Mouse (Mus musculus): ENCODE data around the gene Zfp280b. TPM values are rescaled to one million over a fixed set of nuclear protein-coding genes. Genes with fewer than 3 reads are reported as not detected.
A peak's percentile ranks its signal among the peaks of the same experiment; 100 is the strongest.

The Zfp280b gene
- polyA plus RNA-seq, 1 experiment from 2014 or later = 17.8 TPM

DNA sequence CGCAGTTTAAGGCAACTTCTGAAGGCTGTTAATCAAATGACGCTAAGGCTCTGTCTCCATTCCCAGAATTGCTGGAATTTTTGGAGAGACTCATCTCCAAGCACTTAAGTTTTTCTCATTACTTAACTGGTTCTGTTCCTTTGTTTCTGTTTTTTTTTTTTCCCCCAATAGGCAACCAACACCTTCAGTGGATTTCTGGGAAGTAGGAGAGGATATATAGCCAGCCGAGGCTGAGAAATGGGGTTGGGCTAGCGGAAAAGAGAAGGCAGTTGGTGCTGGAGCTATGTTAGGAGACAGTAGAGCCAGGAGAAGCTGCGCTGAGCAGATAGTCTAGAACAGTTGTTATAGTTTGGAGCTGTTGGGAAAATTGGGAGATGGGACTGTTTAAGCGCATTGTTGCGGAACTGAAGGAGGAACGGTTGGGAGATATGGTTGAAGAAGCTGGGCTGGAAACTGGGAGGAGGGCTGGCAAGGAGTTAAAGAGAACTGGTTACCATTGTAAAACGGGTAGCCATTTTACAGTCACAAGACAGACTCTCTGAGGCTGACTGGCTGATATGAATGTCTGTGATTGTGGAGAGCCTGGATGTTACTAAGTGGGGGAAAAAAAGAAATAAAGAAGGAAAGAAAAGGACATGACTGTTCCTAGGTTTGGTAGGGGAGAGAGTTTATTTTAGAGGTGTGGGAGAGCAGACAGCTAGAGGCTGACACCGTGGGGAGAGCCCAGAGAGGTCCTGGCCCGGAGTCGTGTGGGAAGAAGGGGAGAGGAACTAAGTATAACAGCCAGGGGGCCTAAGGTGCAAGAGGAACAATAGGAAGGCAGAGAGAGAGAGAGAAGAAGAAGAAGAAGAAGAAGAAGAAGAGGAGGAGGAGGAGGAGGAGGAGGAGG is 5.1 kb upstream of the Zfp280b start:
- H3K9me3 ChIP-seq (ENCODE audit: control insufficient read depth, low read length) = peaks cover 8% of the 10 kb centered on the region; the same call in 1 of the 2 replicates
- no peaks in the 10 kb centered on the region for H3K4me1 ChIP-seq (ENCODE audit: control insufficient read depth, insufficient read depth, low read length)
- H3K4me2 ChIP-seq (ENCODE audit: low read depth, low read length) = no peak overlapping the region
- DNase-seq (ENCODE audit: low spot score) (no peak), ATAC-seq (ENCODE audit: low read depth) (no peak)
- WGBS = 61% methylated on average over 12 of the region's 12 CpGs
- H3K4me3 ChIP-seq (ENCODE audit: low read depth, low read length) = no peak overlapping the region
- no peak overlapping the region for H3K27ac ChIP-seq (replicated peaks; ENCODE audit: low read depth, low read length)
- H3K36me3 ChIP-seq (ENCODE audit: control insufficient read depth, insufficient read depth, low read length) = no peaks in the 10 kb centered on the region
- H3K9ac ChIP-seq (ENCODE audit: low read depth, low read length) = no peak overlapping the region
- H3K27me3 ChIP-seq (replicated peaks; ENCODE audit: control insufficient read depth, insufficient read depth, low read length) = no peaks in the 10 kb centered on the region

GRCm38 (mm10) chr10:76028016-76028366 is 4.5 kb upstream of the Zfp280b start:
- H3K4me1 ChIP-seq (ENCODE audit: control insufficient read depth, insufficient read depth, low read length) = no peaks in the 10 kb centered on the region
- peaks cover 8% of the 10 kb centered on the region; the same call in 1 of the 2 replicates for H3K9me3 ChIP-seq (ENCODE audit: control insufficient read depth, low read length)
- no peak for DNase-seq (ENCODE audit: low spot score)
- no peaks in the 10 kb centered on the region for H3K36me3 ChIP-seq (ENCODE audit: control insufficient read depth, insufficient read depth, low read length)
- no peak overlapping the region for H3K4me2 ChIP-seq (ENCODE audit: low read depth, low read length)
- no peak overlapping the region for H3K9ac ChIP-seq (ENCODE audit: low read depth, low read length)
- no peaks in the 10 kb centered on the region for H3K27me3 ChIP-seq (replicated peaks; ENCODE audit: control insufficient read depth, insufficient read depth, low read length)
- no peak overlapping the region for H3K27ac ChIP-seq (replicated peaks; ENCODE audit: low read depth, low read length)
- 7% methylated on average over 4 of the region's 4 CpGs for WGBS
- H3K4me3 ChIP-seq (ENCODE audit: low read depth, low read length) = no peak overlapping the region
- ATAC-seq (ENCODE audit: low read depth) = no peak

DNA sequence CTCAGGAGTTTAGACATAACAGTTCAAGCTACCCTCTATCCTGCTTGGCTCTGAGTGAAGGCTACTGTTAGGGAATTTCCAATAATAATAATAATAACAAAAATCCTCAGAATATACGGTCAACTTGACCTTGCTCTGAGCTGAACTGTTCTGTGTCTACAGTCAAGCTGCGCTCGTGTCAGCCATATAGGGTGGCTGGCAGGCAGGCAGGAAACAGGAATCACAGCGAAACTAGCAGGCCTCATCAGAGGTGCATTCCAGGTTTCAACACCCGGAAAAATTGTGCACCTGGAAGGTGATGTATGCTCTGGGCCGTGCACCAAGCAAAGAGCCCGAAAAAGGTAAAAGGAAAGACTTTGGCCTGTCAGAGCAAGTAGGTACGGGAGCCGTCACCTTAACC is 4.1 kb upstream of the Zfp280b start:
- H3K27ac ChIP-seq (replicated peaks; ENCODE audit: low read depth, low read length) = no peak overlapping the region

DNA sequence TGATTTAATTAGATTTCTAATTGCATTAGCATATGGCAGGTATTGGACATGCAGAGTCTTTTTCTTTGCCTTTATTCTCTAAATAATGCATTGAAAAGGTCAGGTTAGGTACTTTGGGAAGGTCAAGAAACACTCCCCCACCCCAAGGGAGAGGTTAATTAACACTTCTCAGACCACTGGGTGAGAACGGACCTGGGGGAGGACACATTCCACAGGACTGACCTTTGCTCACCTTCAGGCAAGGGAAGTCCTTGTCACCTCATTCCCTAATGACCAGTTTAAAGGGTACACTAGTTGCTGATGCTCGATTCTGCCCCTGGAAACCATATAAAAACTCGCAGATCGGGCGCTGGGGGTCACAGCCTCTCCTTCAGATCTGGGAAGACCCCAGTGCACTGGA is 3.2 kb upstream of the Zfp280b start:
- no peak for DNase-seq (ENCODE audit: low spot score)
- Histone ChIP-seq H3K4me1 (ENCODE audit: control insufficient read depth, insufficient read depth, low read length) (peaks cover 6% of the 10 kb centered on the region; the same call in 1 of the 2 replicates), H3K4me3 (ENCODE audit: low read depth, low read length) (no peak overlapping the region), H3K27ac (replicated peaks; ENCODE audit: low read depth, low read length) (no peak overlapping the region), H3K36me3 (ENCODE audit: control insufficient read depth, insufficient read depth, low read length) (no peaks in the 10 kb centered on the region), H3K9ac (ENCODE audit: low read depth, low read length) (no peak overlapping the region), H3K9me3 (ENCODE audit: control insufficient read depth, low read length) (peaks cover 8% of the 10 kb centered on the region; the same call in 1 of the 2 replicates), H3K4me2 (ENCODE audit: low read depth, low read length) (no peak overlapping the region), H3K27me3 (replicated peaks; ENCODE audit: control insufficient read depth, insufficient read depth, low read length) (no peaks in the 10 kb centered on the region)
- 61% methylated on average over 5 of the region's 5 CpGs for WGBS
- no peak for ATAC-seq (ENCODE audit: low read depth)

More for the DNA sequence above, 4.1 kb upstream of the Zfp280b start:
- H3K9ac ChIP-seq (ENCODE audit: low read depth, low read length) = no peak overlapping the region
- no peak overlapping the region for H3K4me3 ChIP-seq (ENCODE audit: low read depth, low read length)
- peaks cover 4% of the 10 kb centered on the region; the same call in 1 of the 2 replicates for H3K4me1 ChIP-seq (ENCODE audit: control insufficient read depth, insufficient read depth, low read length)
- H3K27me3 ChIP-seq (replicated peaks; ENCODE audit: control insufficient read depth, insufficient read depth, low read length) = no peaks in the 10 kb centered on the region
- peaks cover 8% of the 10 kb centered on the region; the same call in 1 of the 2 replicates for H3K9me3 ChIP-seq (ENCODE audit: control insufficient read depth, low read length)
- H3K36me3 ChIP-seq (ENCODE audit: control insufficient read depth, insufficient read depth, low read length) = no peaks in the 10 kb centered on the region
- 54% methylated on average over 9 of the region's 9 CpGs for WGBS
- no peak for ATAC-seq (ENCODE audit: low read depth)
- no peak for DNase-seq (ENCODE audit: low spot score)
- no peak overlapping the region for H3K4me2 ChIP-seq (ENCODE audit: low read depth, low read length)

- 69% methylated on average over 5 of the region's 5 CpGs for WGBS
- no peak for ATAC-seq (ENCODE audit: low read depth)
Observed at GRCm38 (mm10) chr10:76030496-76030895, 2.0 kb upstream of the Zfp280b start.

GRCm38 (mm10) chr10:76031511-76032401 is 694 bp upstream of the Zfp280b start:
- H3K4me3 ChIP-seq (ENCODE audit: low read depth, low read length) = peak overlapping the region; percentile 86
- WGBS = 49% methylated on average over 14 of the region's 14 CpGs
- peak overlapping the region; percentile 77 for H3K4me2 ChIP-seq (ENCODE audit: low read depth, low read length)
- H3K9ac ChIP-seq (ENCODE audit: low read depth, low read length) = peak overlapping the region; percentile 45; the same call in 1 of the 2 replicates
- H3K27ac ChIP-seq (replicated peaks; ENCODE audit: low read depth, low read length) = peak overlapping the region; percentile 22; the same call in 1 of the 2 replicates
- DNase-seq (ENCODE audit: low spot score) (peak; percentile 30), ATAC-seq (ENCODE audit: low read depth) (peak; percentile 38; the same call in 1 of the 2 replicates)
- peaks cover 6% of the 10 kb centered on the region; the same call in 1 of the 2 replicates for H3K4me1 ChIP-seq (ENCODE audit: control insufficient read depth, insufficient read depth, low read length)
- no peaks in the 10 kb centered on the region for H3K27me3 ChIP-seq (replicated peaks; ENCODE audit: control insufficient read depth, insufficient read depth, low read length)
- H3K9me3 ChIP-seq (ENCODE audit: control insufficient read depth, low read length) = no peaks in the 10 kb centered on the region
- peaks cover 7% of the 10 kb centered on the region for H3K36me3 ChIP-seq (ENCODE audit: control insufficient read depth, insufficient read depth, low read length)

More at GRCm38 (mm10) chr10:76030496-76030895, 2.0 kb upstream of the Zfp280b start:
- no peak for DNase-seq (ENCODE audit: low spot score)
- Histone ChIP-seq H3K27me3 (replicated peaks; ENCODE audit: control insufficient read depth, insufficient read depth, low read length) (no peaks in the 10 kb centered on the region), H3K4me1 (ENCODE audit: control insufficient read depth, insufficient read depth, low read length) (peaks cover 6% of the 10 kb centered on the region; the same call in 1 of the 2 replicates), H3K4me2 (ENCODE audit: low read depth, low read length) (no peak overlapping the region), H3K9me3 (ENCODE audit: control insufficient read depth, low read length) (no peaks in the 10 kb centered on the region), H3K9ac (ENCODE audit: low read depth, low read length) (no peak overlapping the region), H3K36me3 (ENCODE audit: control insufficient read depth, insufficient read depth, low read length) (peaks cover 2% of the 10 kb centered on the region; the same call in 1 of the 2 replicates), H3K4me3 (ENCODE audit: low read depth, low read length) (no peak overlapping the region), H3K27ac (replicated peaks; ENCODE audit: low read depth, low read length) (no peak overlapping the region)

DNA sequence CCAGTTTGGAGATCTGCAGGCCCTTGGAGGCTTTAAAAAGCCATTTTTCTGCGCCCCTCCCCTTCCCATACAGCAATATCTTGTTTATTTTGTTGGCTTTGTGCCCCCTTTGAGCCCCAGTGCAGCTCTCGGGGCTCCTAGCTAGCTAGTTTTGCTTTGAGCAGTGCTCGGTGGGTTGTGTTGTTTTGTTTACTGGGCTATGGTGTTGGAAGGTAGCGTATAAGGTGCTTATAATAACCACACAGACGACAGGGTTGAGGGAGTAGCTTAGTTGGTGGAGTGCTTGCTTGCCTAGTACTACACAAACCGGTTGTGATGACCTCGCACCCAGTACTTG is 637 bp downstream of the Zfp280b start:
- peak overlapping the region; percentile 77 for H3K4me2 ChIP-seq (ENCODE audit: low read depth, low read length)
- peak overlapping the region; percentile 86 for H3K4me3 ChIP-seq (ENCODE audit: low read depth, low read length)
- H3K9ac ChIP-seq (ENCODE audit: low read depth, low read length) = peak overlapping the region; percentile 93
- no peak overlapping the region for H3K27ac ChIP-seq (replicated peaks; ENCODE audit: low read depth, low read length)
- DNase-seq (ENCODE audit: low spot score) = peak; percentile 23
- peaks cover 6% of the 10 kb centered on the region; the same call in 1 of the 2 replicates for H3K4me1 ChIP-seq (ENCODE audit: control insufficient read depth, insufficient read depth, low read length)
- WGBS = 18% methylated on average over 7 of the region's 7 CpGs
- no peaks in the 10 kb centered on the region for H3K9me3 ChIP-seq (ENCODE audit: control insufficient read depth, low read length)
- peaks cover 20% of the 10 kb centered on the region for H3K36me3 ChIP-seq (ENCODE audit: control insufficient read depth, insufficient read depth, low read length)
- no peaks in the 10 kb centered on the region for H3K27me3 ChIP-seq (replicated peaks; ENCODE audit: control insufficient read depth, insufficient read depth, low read length)
- ATAC-seq (ENCODE audit: low read depth) = no peak

GRCm38 (mm10) chr10:76034001-76034600 is 1.7 kb downstream of the Zfp280b start:
- H3K9me3 ChIP-seq (ENCODE audit: control insufficient read depth, low read length) = no peaks in the 10 kb centered on the region
- DNase-seq (ENCODE audit: low spot score) (no peak), ATAC-seq (ENCODE audit: low read depth) (no peak)
- WGBS = 92% methylated on average over 8 of the region's 8 CpGs
- H3K36me3 ChIP-seq (ENCODE audit: control insufficient read depth, insufficient read depth, low read length) = peaks cover 31% of the 10 kb centered on the region
- no peak overlapping the region for H3K27ac ChIP-seq (replicated peaks; ENCODE audit: low read depth, low read length)
- no peak overlapping the region for H3K4me3 ChIP-seq (ENCODE audit: low read depth, low read length)
- no peak overlapping the region for H3K4me2 ChIP-seq (ENCODE audit: low read depth, low read length)
- no peak overlapping the region for H3K9ac ChIP-seq (ENCODE audit: low read depth, low read length)
- H3K27me3 ChIP-seq (replicated peaks; ENCODE audit: control insufficient read depth, insufficient read depth, low read length) = no peaks in the 10 kb centered on the region
- peaks cover 6% of the 10 kb centered on the region; the same call in 1 of the 2 replicates for H3K4me1 ChIP-seq (ENCODE audit: control insufficient read depth, insufficient read depth, low read length)

Data from embryonic facial prominence, embryonic 14.5 days (tissue).